Mouse (Mus musculus) heart, embryonic 12.5 days (tissue): ENCODE results near the gene Zfp804b. TPM values are rescaled to one million over a fixed set of nuclear protein-coding genes. Genes with fewer than 3 reads are reported as not detected.

ENCODE experiments used
- polyA plus RNA-seq: library from polyadenylated mRNA; unstranded; fragments of >200 nt; fragmentation: Nextera tagmentation; extraction: Ambion mirVana; gene quantifications from 2 replicates; pipeline ENCODE4 v1.2.1, GENCODE M21; 2016

Gene Zfp804b
- polyA plus RNA-seq, 1 experiment from 2014 or later: 0.18 TPM

Other genes starting within 250 kb of the Zfp804b start
- gene Tex47, start 40.6 kb downstream of the Zfp804b start, polyA plus RNA-seq: not detected in 2 replicates